Mouse (Mus musculus) forebrain, embryonic 11.5 days (tissue): ENCODE results near the gene Ccdc185. TPM values are rescaled to one million over a fixed set of nuclear protein-coding genes. Genes with fewer than 3 reads are reported as not detected.

Source experiments
- ATAC-seq: fragments of 200-750 bp; cut with Nextera tagmentation; replicated peaks from 2 replicates; pipeline ENCODE4 v1.8.0; 2017; ENCODE audit warnings: moderate TSS enrichment; ENCODE audit not compliant: low FRiP score
- DNase-seq: peaks from one replicate; pipeline ENCODE4 v3.0.0-alpha.2; 2017; ENCODE audit warnings: low spot score
- H3K27ac ChIP-seq: fragments of 300-500 bp; sonication (generic); 2 replicates; pipeline ENCODE4 v1.5.1; 2014; ENCODE audit warnings: low read depth, low read length
- H3K27me3 ChIP-seq: fragments of 300-500 bp; sonication (generic); 2 replicates; pipeline ENCODE4 v1.6.1; 2014; ENCODE audit warnings: mild to moderate bottlenecking, low read length, mixed read lengths; ENCODE audit not compliant: control insufficient read depth, insufficient read depth
- H3K36me3 ChIP-seq: fragments of 300-500 bp; sonication (generic); 2 replicates; pipeline ENCODE4 v1.6.1; 2014; ENCODE audit warnings: mild to moderate bottlenecking, low read length, moderate library complexity, mixed read lengths; ENCODE audit not compliant: control insufficient read depth, insufficient read depth
- H3K4me1 ChIP-seq: fragments of 300-500 bp; sonication (generic); replicated peaks from 2 replicates; pipeline ENCODE4 v1.6.1; 2014; ENCODE audit warnings: low read length, mixed read lengths; ENCODE audit not compliant: control insufficient read depth, insufficient read depth
- H3K4me2 ChIP-seq: fragments of 300-500 bp; sonication (generic); 2 replicates; pipeline ENCODE4 v1.6.1; 2014; ENCODE audit warnings: low read depth, mild to moderate bottlenecking, low read length, moderate library complexity, mixed read lengths; ENCODE audit not compliant: severe bottlenecking
- H3K4me3 ChIP-seq: fragments of 300-500 bp; sonication (generic); 2 replicates; pipeline ENCODE4 v1.5.1; 2014; ENCODE audit warnings: low read depth, low read length
- H3K9ac ChIP-seq: fragments of 300-500 bp; sonication (generic); 2 replicates; pipeline ENCODE4 v1.6.1; 2014; ENCODE audit warnings: low read length
- H3K9me3 ChIP-seq: fragments of 300-500 bp; sonication (generic); 2 replicates; pipeline ENCODE4 v1.6.1; 2016; ENCODE audit warnings: low read length, mixed read lengths; ENCODE audit not compliant: control insufficient read depth
- WGBS: fragments of 180-500 bp; shearing (Covaris S2); extraction: QIAGEN DNeasy Blood & Tissue Kit; methylation state at CpG from one replicate; pipeline ENCODE4 v1.1.7; 2014; 5-methylcytosine and 5-hydroxymethylcytosine counted together
- polyA plus RNA-seq: library from polyadenylated mRNA; unstranded; fragments of >200 nt; fragmentation: Nextera tagmentation; extraction: Ambion mirVana; gene quantifications from 2 replicates; pipeline ENCODE4 v1.2.1, GENCODE M21; 2014

Ccdc185 gene
- polyA plus RNA-seq, 1 experiment from 2014 or later: not detected

GRCm38 (mm10) chr1:182783774-182784173 is 34.8 kb upstream of the Ccdc185 start:
- H3K4me2 ChIP-seq: no peak overlapping the region
- ATAC-seq: no peak
- 91% methylated on average over 7 of the region's 7 CpGs for WGBS

GRCm38 (mm10) chr1:182779024-182779520 is 30.1 kb upstream of the Ccdc185 start:
- H3K4me3 ChIP-seq: no peak overlapping the region
- no peak overlapping the region for H3K4me2 ChIP-seq
- no peaks in the 10 kb centered on the region for H3K9me3 ChIP-seq
- WGBS: 96% methylated on average over 6 of the region's 6 CpGs
- no peaks in the 10 kb centered on the region; the same call in 1 of the 2 replicates for H3K4me1 ChIP-seq
- ATAC-seq (no peak), DNase-seq (no peak)
- H3K27me3 ChIP-seq: no peaks in the 10 kb centered on the region
- H3K9ac ChIP-seq: no peak overlapping the region
- no peak overlapping the region for H3K27ac ChIP-seq
- H3K36me3 ChIP-seq: no peaks in the 10 kb centered on the region

More at GRCm38 (mm10) chr1:182783774-182784173, 34.8 kb upstream of the Ccdc185 start:
- H3K27ac ChIP-seq: no peak overlapping the region
- H3K4me3 ChIP-seq: no peak overlapping the region
- peak; percentile 18 for DNase-seq
- H3K27me3 ChIP-seq: no peaks in the 10 kb centered on the region
- H3K9ac ChIP-seq: no peak overlapping the region
- no peaks in the 10 kb centered on the region for H3K36me3 ChIP-seq
- no peaks in the 10 kb centered on the region for H3K9me3 ChIP-seq
- no peaks in the 10 kb centered on the region for H3K4me1 ChIP-seq

GRCm38 (mm10) chr1:182778225-182778624 is 29.2 kb upstream of the Ccdc185 start:
- no peak for ATAC-seq

GRCm38 (mm10) chr1:182776749-182777410 is 27.9 kb upstream of the Ccdc185 start:
- Histone ChIP-seq H3K9ac (no peak overlapping the region), H3K9me3 (no peaks in the 10 kb centered on the region), H3K27me3 (no peaks in the 10 kb centered on the region), H3K4me2 (no peak overlapping the region), H3K4me1 (no peaks in the 10 kb centered on the region; the same call in 1 of the 2 replicates), H3K4me3 (no peak overlapping the region), H3K36me3 (no peaks in the 10 kb centered on the region), H3K27ac (no peak overlapping the region)
- 77% methylated on average over 10 of the region's 10 CpGs for WGBS
- DNase-seq (peak; percentile 44), ATAC-seq (no peak)

More at GRCm38 (mm10) chr1:182778225-182778624, 29.2 kb upstream of the Ccdc185 start:
- no peaks in the 10 kb centered on the region; the same call in 1 of the 2 replicates for H3K4me1 ChIP-seq
- H3K36me3 ChIP-seq: no peaks in the 10 kb centered on the region
- H3K4me2 ChIP-seq: no peak overlapping the region
- H3K27me3 ChIP-seq: no peaks in the 10 kb centered on the region
- H3K4me3 ChIP-seq: no peak overlapping the region
- no peak for DNase-seq
- no peaks in the 10 kb centered on the region for H3K9me3 ChIP-seq
- H3K27ac ChIP-seq: no peak overlapping the region
- no peak overlapping the region for H3K9ac ChIP-seq
- WGBS: 86% methylated on average over 13 of the region's 13 CpGs

GRCm38 (mm10) chr1:182775576-182775975 is 26.6 kb upstream of the Ccdc185 start:
- WGBS: 91% methylated on average over 7 of the region's 7 CpGs
- no peak for ATAC-seq
- H3K4me3 ChIP-seq: no peak overlapping the region

GRCm38 (mm10) chr1:182764541-182765281 is 15.7 kb upstream of the Ccdc185 start:
- H3K36me3 ChIP-seq: no peaks in the 10 kb centered on the region
- H3K27ac ChIP-seq: no peak overlapping the region
- H3K4me2 ChIP-seq: peak overlapping the region; percentile 96
- peaks cover 14% of the 10 kb centered on the region for H3K27me3 ChIP-seq
- ATAC-seq (peak; percentile 78), DNase-seq (peak; percentile 74)
- H3K9me3 ChIP-seq: no peaks in the 10 kb centered on the region
- peak overlapping the region; percentile 50 for H3K4me3 ChIP-seq
- H3K4me1 ChIP-seq: peaks cover 7% of the 10 kb centered on the region
- peak overlapping the region; percentile 57 for H3K9ac ChIP-seq
- WGBS: 1% methylated on average over 27 of the region's 27 CpGs

More at GRCm38 (mm10) chr1:182775576-182775975, 26.6 kb upstream of the Ccdc185 start:
- Histone ChIP-seq H3K36me3 (no peaks in the 10 kb centered on the region), H3K4me1 (no peaks in the 10 kb centered on the region; the same call in 1 of the 2 replicates), H3K9me3 (no peaks in the 10 kb centered on the region), H3K27ac (no peak overlapping the region), H3K4me2 (no peak overlapping the region), H3K9ac (no peak overlapping the region), H3K27me3 (no peaks in the 10 kb centered on the region)
- DNase-seq: peak; percentile 13

GRCm38 (mm10) chr1:182763716-182764461 is 14.9 kb upstream of the Ccdc185 start, which contains the start of gene Susd4:
Gene Susd4, plus strand, starts transcription at chr1:182763860.
- H3K4me3 ChIP-seq: peak within 1 kb of the TSS; percentile 50
- H3K36me3 ChIP-seq: no peaks in the 10 kb centered on the region
- H3K9me3 ChIP-seq: no peaks in the 10 kb centered on the region
- peaks cover 14% of the 10 kb centered on the region for H3K27me3 ChIP-seq
- H3K27ac ChIP-seq: no peak within 1 kb of the TSS; the same call in 1 of the 2 replicates
- peaks cover 7% of the 10 kb centered on the region for H3K4me1 ChIP-seq
- H3K4me2 ChIP-seq: peak within 1 kb of the TSS; percentile 96
- H3K9ac ChIP-seq: peak within 1 kb of the TSS; percentile 57
- ATAC-seq (peak; percentile 90), DNase-seq (peak; percentile 85)
- under 1% methylated on average over 53 of the region's 95 CpGs for WGBS

GRCm38 (mm10) chr1:182763191-182763715 is 14.3 kb upstream of the Ccdc185 start:
- peak overlapping the region; percentile 96 for H3K4me2 ChIP-seq
- peak; percentile 57 for DNase-seq

More at GRCm38 (mm10) chr1:182763191-182763715, 14.3 kb upstream of the Ccdc185 start:
- H3K9me3 ChIP-seq: no peaks in the 10 kb centered on the region
- H3K4me1 ChIP-seq: peaks cover 7% of the 10 kb centered on the region
- no peaks in the 10 kb centered on the region for H3K36me3 ChIP-seq
- peak overlapping the region; percentile 50 for H3K4me3 ChIP-seq
- H3K27me3 ChIP-seq: peaks cover 14% of the 10 kb centered on the region
- ATAC-seq: no peak
- H3K27ac ChIP-seq: no peak overlapping the region; the same call in 1 of the 2 replicates
- 7% methylated on average over 17 of the region's 17 CpGs for WGBS
- H3K9ac ChIP-seq: peak overlapping the region; percentile 57
